Mouse (Mus musculus) liver, embryonic 11.5 days (tissue): ENCODE measurements around the gene Sbno2. TPM values are rescaled to one million over a fixed set of nuclear protein-coding genes. Genes with fewer than 3 reads are reported as not detected.

ENCODE experiments used
- polyA plus RNA-seq: library from polyadenylated mRNA; unstranded; fragments of >200 nt; fragmentation: Nextera tagmentation; extraction: Ambion mirVana; gene quantifications from 2 replicates; pipeline ENCODE4 v1.2.1, GENCODE M21; 2014

The Sbno2 gene
- polyA plus RNA-seq, 1 experiment from 2014 or later, result 19.2 TPM

Other genes with a start within 250 kb of the Sbno2 start
- 50.9 and 52.4 TPM in 2 replicates for gene Prtn3, start 231.1 kb downstream of the Sbno2 start, polyA plus RNA-seq
- gene Plppr3, start 230.9 kb downstream of the Sbno2 start, polyA plus RNA-seq, result 17.6 and 20.9 TPM in 2 replicates
- 11.1 and 11.8 TPM in 2 replicates for gene Elane, start 219.3 kb downstream of the Sbno2 start, polyA plus RNA-seq
- not detected in 2 replicates for gene Cfd, start 214.7 kb downstream of the Sbno2 start, polyA plus RNA-seq
- gene Med16, start 196.6 kb downstream of the Sbno2 start, polyA plus RNA-seq, result 32.6 and 37.4 TPM in 2 replicates
- gene Gm26602, start 194.7 kb downstream of the Sbno2 start, polyA plus RNA-seq, result 7.4 TPM in 1 of 2 replicates, not detected in the other
- 0.66 and 0.75 TPM in 2 replicates for gene Kiss1r, start 188.6 kb downstream of the Sbno2 start, polyA plus RNA-seq
- 99.4 and 104 TPM in 2 replicates for gene R3hdm4, start 184.4 kb downstream of the Sbno2 start, polyA plus RNA-seq
- 10.8 and 12.4 TPM in 2 replicates for gene Arid3a, start 178.5 kb downstream of the Sbno2 start, polyA plus RNA-seq
- 164 and 171 TPM in 2 replicates for gene Wdr18, start 145.4 kb downstream of the Sbno2 start, polyA plus RNA-seq
- gene Grin3b, start 134.9 kb downstream of the Sbno2 start, polyA plus RNA-seq, result 0.10 and 0.14 TPM in 2 replicates
- gene Tmem259, start 121.2 kb downstream of the Sbno2 start, polyA plus RNA-seq, result 14.9 and 20.2 TPM in 2 replicates
- gene Cnn2, start 117.0 kb downstream of the Sbno2 start, polyA plus RNA-seq, result 115 and 124 TPM in 2 replicates
- 7.7 and 8.6 TPM in 2 replicates for gene Abca7, start 109.1 kb downstream of the Sbno2 start, polyA plus RNA-seq
- gene Arhgap45, start 88.9 kb downstream of the Sbno2 start, polyA plus RNA-seq, result 29.0 and 29.4 TPM in 2 replicates
- gene Polr2e, start 65.8 kb downstream of the Sbno2 start, polyA plus RNA-seq, result 239 and 256 TPM in 2 replicates
- 761 and 762 TPM in 2 replicates for gene Gpx4, start 58.4 kb downstream of the Sbno2 start, polyA plus RNA-seq
- 25.1 and 33.5 TPM in 2 replicates for gene Stk11, start 10.2 kb upstream of the Sbno2 start, polyA plus RNA-seq
- 482 and 514 TPM in 2 replicates for gene Atp5d, start 33.1 kb upstream of the Sbno2 start, polyA plus RNA-seq
- 2.8 and 3.1 TPM in 2 replicates for gene Cbarp, start 35.3 kb upstream of the Sbno2 start, polyA plus RNA-seq
- gene Midn, start 42.7 kb upstream of the Sbno2 start, polyA plus RNA-seq, result 19.2 and 20.1 TPM in 2 replicates
- gene Cirbp, start 60.4 kb upstream of the Sbno2 start, polyA plus RNA-seq, result 22.5 and 25.1 TPM in 2 replicates
- 21.8 and 27.4 TPM in 2 replicates for gene 1600002K03Rik, start 67.4 kb upstream of the Sbno2 start, polyA plus RNA-seq
- 9.4 and 10.7 TPM in 2 replicates for gene Efna2, start 73.9 kb upstream of the Sbno2 start, polyA plus RNA-seq
- gene Mum1, start 120.9 kb upstream of the Sbno2 start, polyA plus RNA-seq, result 67.7 and 71.0 TPM in 2 replicates
- 401 and 427 TPM in 2 replicates for gene Ndufs7, start 143.6 kb upstream of the Sbno2 start, polyA plus RNA-seq
- 49.0 and 49.7 TPM in 2 replicates for gene Gamt, start 155.4 kb upstream of the Sbno2 start, polyA plus RNA-seq
- gene Dazap1, start 155.9 kb upstream of the Sbno2 start, polyA plus RNA-seq, result 49.2 and 55.0 TPM in 2 replicates
- 1,270 and 1,408 TPM in 2 replicates for gene Rps15, start 186.9 kb upstream of the Sbno2 start, polyA plus RNA-seq
- gene Apc2, start 190.4 kb upstream of the Sbno2 start, polyA plus RNA-seq, result 0.30 and 0.45 TPM in 2 replicates
- gene 2310011J03Rik, start 215.0 kb upstream of the Sbno2 start, polyA plus RNA-seq, result 46.2 and 47.8 TPM in 2 replicates
- gene Pcsk4, start 223.9 kb upstream of the Sbno2 start, polyA plus RNA-seq, result 12.6 and 12.8 TPM in 2 replicates
- gene Reep6, start 224.4 kb upstream of the Sbno2 start, polyA plus RNA-seq, result 74.3 and 76.1 TPM in 2 replicates
- 1.6 and 2.6 TPM in 2 replicates for gene Adamtsl5, start 242.8 kb upstream of the Sbno2 start, polyA plus RNA-seq